Mouse (Mus musculus): ENCODE measurements around the gene Sox13. TPM values are rescaled to one million over a fixed set of nuclear protein-coding genes. Genes with fewer than 3 reads are reported as not detected.

Sox13 gene
- polyA plus RNA-seq, 1 experiment: 5.7 TPM

DNA sequence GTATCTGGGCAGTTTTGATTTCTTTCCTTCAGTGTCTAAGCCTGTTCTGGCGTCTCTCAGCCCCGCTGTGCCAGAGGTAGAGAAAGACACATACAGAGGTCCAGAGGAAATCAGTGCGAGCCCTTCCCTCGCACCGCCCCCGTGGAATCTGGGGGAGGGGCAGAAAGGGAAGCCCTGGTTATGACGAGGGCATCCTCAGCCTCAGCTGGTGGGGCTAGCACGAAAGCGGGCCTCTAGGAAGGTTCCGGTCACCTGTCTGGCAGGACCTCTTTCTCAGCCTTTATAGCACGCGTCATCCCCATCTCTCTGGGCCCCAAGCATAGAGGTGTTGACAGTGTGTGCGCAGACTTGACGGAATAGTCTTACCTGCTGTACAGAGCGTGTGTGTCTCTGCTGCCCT is 68.3 kb downstream of the Sox13 start:
- H3K4me3 ChIP-seq (ENCODE audit: control insufficient read depth, low read depth, low read length): no peak overlapping the region
- H3K27ac ChIP-seq (ENCODE audit: control insufficient read depth, insufficient read depth, low read depth, low read length): no peak overlapping the region
- no peaks in the 10 kb centered on the region for H3K4me1 ChIP-seq (ENCODE audit: control insufficient read depth, insufficient read depth, low read length)
- no peaks in the 10 kb centered on the region for H3K36me3 ChIP-seq (ENCODE audit: control insufficient read depth, insufficient read depth, low read length)
- TF ChIP-seq POLR2A (IDR thresholded peaks at IDR 0.05; ENCODE audit: control insufficient read depth, low read depth, low read length) (no peak), CTCF (IDR thresholded peaks at IDR 0.05; ENCODE audit: control insufficient read depth, insufficient read depth, insufficient replicate concordance, low read depth, low read length) (no peak)
- H3K27me3 ChIP-seq (ENCODE audit: control insufficient read depth, insufficient read depth, low read length): no peaks in the 10 kb centered on the region

DNA sequence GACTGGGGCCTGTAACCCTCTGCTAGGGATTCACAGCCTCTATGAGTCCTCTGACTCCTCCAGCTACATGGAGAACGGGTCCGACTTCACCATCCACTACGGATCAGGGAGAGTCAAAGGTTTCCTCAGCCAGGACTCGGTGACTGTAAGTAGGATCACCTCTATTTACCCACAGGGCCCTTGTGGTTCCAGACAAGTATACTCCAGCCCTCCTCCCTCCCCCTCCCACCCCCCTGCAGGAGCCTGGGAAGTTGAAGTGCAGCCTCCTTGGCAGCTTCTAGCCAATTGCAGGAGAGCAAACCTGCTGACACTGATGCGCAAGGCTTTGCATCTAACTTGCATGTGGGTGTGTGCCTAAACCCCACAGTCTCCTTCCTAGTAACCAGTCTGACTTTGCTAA is 68.7 kb downstream of the Sox13 start:
- H3K27me3 ChIP-seq (ENCODE audit: control insufficient read depth, insufficient read depth, low read length): no peaks in the 10 kb centered on the region
- no peaks in the 10 kb centered on the region for H3K4me1 ChIP-seq (ENCODE audit: control insufficient read depth, insufficient read depth, low read length)
- H3K36me3 ChIP-seq (ENCODE audit: control insufficient read depth, insufficient read depth, low read length): no peaks in the 10 kb centered on the region
- H3K4me3 ChIP-seq (ENCODE audit: control insufficient read depth, low read depth, low read length): no peak overlapping the region
- no peak for TF ChIP-seq POLR2A (IDR thresholded peaks at IDR 0.05; ENCODE audit: control insufficient read depth, low read depth, low read length)
- TF ChIP-seq CTCF (IDR thresholded peaks at IDR 0.05; ENCODE audit: control insufficient read depth, insufficient read depth, insufficient replicate concordance, low read depth, low read length): no peak
- no peak overlapping the region for H3K27ac ChIP-seq (ENCODE audit: control insufficient read depth, insufficient read depth, low read depth, low read length)

DNA sequence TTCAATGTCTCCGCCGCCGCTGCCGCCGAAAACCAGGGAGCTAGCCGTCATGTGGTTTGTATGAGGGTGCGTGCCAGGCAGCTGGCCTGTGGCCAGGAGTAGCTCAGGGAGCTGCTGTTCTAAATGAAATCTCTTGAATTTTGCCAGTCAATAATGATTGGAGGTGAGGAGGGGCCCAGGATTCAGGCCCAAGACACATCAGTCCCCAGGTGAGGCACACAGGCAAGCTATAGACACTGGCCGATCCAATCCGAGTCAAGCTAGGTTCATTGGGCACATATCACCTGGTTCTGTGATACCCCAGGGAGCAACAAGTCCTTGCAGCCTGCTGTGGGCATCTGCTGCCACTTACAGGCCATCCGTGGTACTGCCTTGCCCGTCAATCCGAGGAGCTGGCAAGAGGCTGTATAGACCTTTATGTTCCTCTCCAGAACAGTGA is 70.8 kb downstream of the Sox13 start:
- Histone ChIP-seq H3K36me3 (ENCODE audit: control insufficient read depth, insufficient read depth, low read length) (no peaks in the 10 kb centered on the region), H3K4me3 (ENCODE audit: control insufficient read depth, low read depth, low read length) (no peak overlapping the region), H3K27ac (ENCODE audit: control insufficient read depth, insufficient read depth, low read depth, low read length) (no peak overlapping the region), H3K4me1 (ENCODE audit: control insufficient read depth, insufficient read depth, low read length) (no peaks in the 10 kb centered on the region), H3K27me3 (ENCODE audit: control insufficient read depth, insufficient read depth, low read length) (no peaks in the 10 kb centered on the region)
- TF ChIP-seq CTCF (IDR thresholded peaks at IDR 0.05; ENCODE audit: control insufficient read depth, insufficient read depth, insufficient replicate concordance, low read depth, low read length) (peak; percentile 89; the same call in 1 of the 2 replicates), POLR2A (IDR thresholded peaks at IDR 0.05; ENCODE audit: control insufficient read depth, low read depth, low read length) (no peak)

DNA sequence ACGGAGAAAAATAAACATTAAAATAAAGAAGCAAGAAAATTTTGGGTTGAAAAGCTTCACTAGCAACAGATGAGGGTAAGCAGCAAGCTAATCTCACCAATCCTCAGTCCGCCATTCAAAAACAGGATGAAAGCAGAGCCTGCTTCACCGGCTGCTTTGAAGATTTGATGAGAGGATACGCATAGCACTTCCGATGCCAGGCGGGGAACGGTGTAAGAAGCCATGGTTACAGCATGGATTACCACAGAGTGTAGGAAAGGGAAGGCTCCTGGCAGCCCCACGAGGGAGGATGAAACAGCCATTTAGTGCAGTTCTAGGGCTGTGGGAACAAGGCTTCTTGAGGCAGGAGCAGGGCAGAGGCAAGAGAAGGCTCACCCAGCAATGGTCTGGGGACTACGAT is 72.4 kb downstream of the Sox13 start:
- Histone ChIP-seq H3K27ac (ENCODE audit: control insufficient read depth, insufficient read depth, low read depth, low read length) (no peak overlapping the region), H3K36me3 (ENCODE audit: control insufficient read depth, insufficient read depth, low read length) (no peaks in the 10 kb centered on the region), H3K4me3 (ENCODE audit: control insufficient read depth, low read depth, low read length) (no peak overlapping the region), H3K27me3 (ENCODE audit: control insufficient read depth, insufficient read depth, low read length) (no peaks in the 10 kb centered on the region), H3K4me1 (ENCODE audit: control insufficient read depth, insufficient read depth, low read length) (no peaks in the 10 kb centered on the region)
- TF ChIP-seq POLR2A (IDR thresholded peaks at IDR 0.05; ENCODE audit: control insufficient read depth, low read depth, low read length) (no peak), CTCF (IDR thresholded peaks at IDR 0.05; ENCODE audit: control insufficient read depth, insufficient read depth, insufficient replicate concordance, low read depth, low read length) (no peak)

DNA sequence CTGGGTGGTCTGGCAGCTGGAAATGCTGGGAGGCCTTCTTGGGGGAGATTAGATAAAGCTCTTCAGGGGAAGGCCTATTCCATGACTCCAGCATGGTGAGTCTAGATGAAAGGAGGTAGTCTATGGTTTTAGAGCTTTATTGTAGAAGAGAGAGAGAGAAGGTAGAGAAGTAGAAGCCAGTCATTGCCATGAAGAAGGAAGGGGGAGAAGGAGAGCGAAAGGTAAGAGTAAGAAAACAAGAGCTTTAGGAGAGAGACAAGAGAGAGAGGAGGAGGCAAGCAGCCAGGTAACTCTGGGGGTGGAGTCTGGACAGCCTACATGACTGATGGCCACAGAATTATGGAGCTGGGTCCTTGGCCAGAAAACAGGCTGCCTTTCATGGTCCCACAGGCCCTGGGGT is 74.0 kb downstream of the Sox13 start, which contains the start of gene Ren1:
Gene Ren1, plus strand, starts transcription at position 301 of the 400 bp plus-strand sequence.
- no peak within 1 kb of the TSS for H3K27ac ChIP-seq (ENCODE audit: control insufficient read depth, insufficient read depth, low read depth, low read length)
- TF ChIP-seq CTCF (IDR thresholded peaks at IDR 0.05; ENCODE audit: control insufficient read depth, insufficient read depth, insufficient replicate concordance, low read depth, low read length) (no peak), POLR2A (IDR thresholded peaks at IDR 0.05; ENCODE audit: control insufficient read depth, low read depth, low read length) (no peak)

DNA sequence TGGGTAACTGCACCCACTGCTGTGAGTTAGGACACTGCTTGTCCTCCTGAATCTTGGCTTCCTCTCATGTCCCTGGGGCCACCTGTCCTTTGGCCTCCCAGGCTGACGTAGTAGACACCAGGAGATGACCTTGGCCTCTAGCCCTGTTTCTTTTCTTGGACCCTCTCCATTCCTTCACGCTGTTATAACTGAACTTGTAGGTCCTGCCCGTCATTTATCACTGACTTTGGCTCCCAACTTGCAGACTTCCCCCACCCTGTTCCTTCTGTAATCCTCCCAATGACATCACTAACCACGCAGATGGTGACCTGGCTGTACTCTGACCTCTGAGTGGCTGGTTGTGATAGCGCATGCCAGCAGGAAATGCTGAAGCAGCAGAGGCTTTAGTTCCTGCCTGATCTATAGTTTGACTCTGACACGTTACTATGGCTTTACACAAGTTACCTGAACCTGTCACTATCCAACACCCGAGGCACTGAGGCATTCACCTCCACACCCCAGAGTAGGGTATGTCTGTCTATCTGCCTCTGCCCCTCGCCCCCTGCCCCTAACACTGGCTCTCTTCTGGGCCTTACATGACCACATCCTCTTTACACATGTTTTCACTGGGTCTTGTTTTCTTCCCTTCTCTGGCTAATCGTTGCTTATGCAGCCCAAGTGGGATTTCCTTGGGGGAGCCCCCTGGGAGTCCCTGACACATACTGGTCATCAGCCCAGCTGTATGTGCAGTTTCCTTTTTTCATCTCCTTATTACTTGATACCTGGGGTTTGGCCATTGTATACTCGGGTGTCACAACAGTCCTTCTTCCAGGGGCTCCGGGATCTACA is 76.3 kb downstream of the Sox13 start:
- Histone ChIP-seq H3K4me3 (ENCODE audit: control insufficient read depth, low read depth, low read length) (no peak overlapping the region), H3K27ac (ENCODE audit: control insufficient read depth, insufficient read depth, low read depth, low read length) (no peak overlapping the region), H3K4me1 (ENCODE audit: control insufficient read depth, insufficient read depth, low read length) (no peaks in the 10 kb centered on the region), H3K36me3 (ENCODE audit: control insufficient read depth, insufficient read depth, low read length) (no peaks in the 10 kb centered on the region), H3K27me3 (ENCODE audit: control insufficient read depth, insufficient read depth, low read length) (no peaks in the 10 kb centered on the region)
- TF ChIP-seq CTCF (IDR thresholded peaks at IDR 0.05; ENCODE audit: control insufficient read depth, insufficient read depth, insufficient replicate concordance, low read depth, low read length) (no peak), POLR2A (IDR thresholded peaks at IDR 0.05; ENCODE audit: control insufficient read depth, low read depth, low read length) (no peak)

More for the DNA sequence above, 74.0 kb downstream of the Sox13 start, which contains the start of gene Ren1:
- no peaks in the 10 kb centered on the region for H3K4me1 ChIP-seq (ENCODE audit: control insufficient read depth, insufficient read depth, low read length)
- H3K4me3 ChIP-seq (ENCODE audit: control insufficient read depth, low read depth, low read length): no peak within 1 kb of the TSS
- no peaks in the 10 kb centered on the region for H3K27me3 ChIP-seq (ENCODE audit: control insufficient read depth, insufficient read depth, low read length)
- no peaks in the 10 kb centered on the region for H3K36me3 ChIP-seq (ENCODE audit: control insufficient read depth, insufficient read depth, low read length)

DNA sequence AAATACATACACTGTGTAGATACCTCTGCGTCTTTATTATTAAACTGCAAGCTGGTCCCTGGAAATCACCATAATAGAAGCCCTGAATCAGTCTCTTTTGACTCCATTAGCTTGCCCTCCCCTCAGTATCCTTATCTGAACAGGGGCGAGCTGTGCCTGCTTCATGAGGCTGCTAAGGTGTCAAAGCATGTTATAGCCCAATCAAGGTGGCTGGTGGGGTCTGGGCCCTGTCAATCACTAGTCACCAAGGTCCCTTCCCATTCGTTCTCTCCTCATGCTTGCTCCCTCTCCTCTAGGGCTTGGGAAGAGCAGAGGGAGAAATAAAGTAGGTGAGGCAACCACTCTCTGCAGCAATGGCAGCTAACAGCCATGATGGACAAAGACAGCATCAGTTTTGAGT is 77.0 kb downstream of the Sox13 start:
- H3K27ac ChIP-seq (ENCODE audit: control insufficient read depth, insufficient read depth, low read depth, low read length): no peak overlapping the region
- no peaks in the 10 kb centered on the region for H3K4me1 ChIP-seq (ENCODE audit: control insufficient read depth, insufficient read depth, low read length)
- TF ChIP-seq CTCF (IDR thresholded peaks at IDR 0.05; ENCODE audit: control insufficient read depth, insufficient read depth, insufficient replicate concordance, low read depth, low read length) (no peak), POLR2A (IDR thresholded peaks at IDR 0.05; ENCODE audit: control insufficient read depth, low read depth, low read length) (no peak)
- no peaks in the 10 kb centered on the region for H3K36me3 ChIP-seq (ENCODE audit: control insufficient read depth, insufficient read depth, low read length)
- H3K27me3 ChIP-seq (ENCODE audit: control insufficient read depth, insufficient read depth, low read length): no peaks in the 10 kb centered on the region
- H3K4me3 ChIP-seq (ENCODE audit: control insufficient read depth, low read depth, low read length): no peak overlapping the region

All from testis, adult 2 months (tissue).